Mouse (Mus musculus): ENCODE results near the gene Ncoa5. TPM values are rescaled to one million over a fixed set of nuclear protein-coding genes. Genes with fewer than 3 reads are reported as not detected.

Ncoa5 gene
- total RNA-seq (2017), result 43.5 and 44.9 TPM in 2 replicates

DNA sequence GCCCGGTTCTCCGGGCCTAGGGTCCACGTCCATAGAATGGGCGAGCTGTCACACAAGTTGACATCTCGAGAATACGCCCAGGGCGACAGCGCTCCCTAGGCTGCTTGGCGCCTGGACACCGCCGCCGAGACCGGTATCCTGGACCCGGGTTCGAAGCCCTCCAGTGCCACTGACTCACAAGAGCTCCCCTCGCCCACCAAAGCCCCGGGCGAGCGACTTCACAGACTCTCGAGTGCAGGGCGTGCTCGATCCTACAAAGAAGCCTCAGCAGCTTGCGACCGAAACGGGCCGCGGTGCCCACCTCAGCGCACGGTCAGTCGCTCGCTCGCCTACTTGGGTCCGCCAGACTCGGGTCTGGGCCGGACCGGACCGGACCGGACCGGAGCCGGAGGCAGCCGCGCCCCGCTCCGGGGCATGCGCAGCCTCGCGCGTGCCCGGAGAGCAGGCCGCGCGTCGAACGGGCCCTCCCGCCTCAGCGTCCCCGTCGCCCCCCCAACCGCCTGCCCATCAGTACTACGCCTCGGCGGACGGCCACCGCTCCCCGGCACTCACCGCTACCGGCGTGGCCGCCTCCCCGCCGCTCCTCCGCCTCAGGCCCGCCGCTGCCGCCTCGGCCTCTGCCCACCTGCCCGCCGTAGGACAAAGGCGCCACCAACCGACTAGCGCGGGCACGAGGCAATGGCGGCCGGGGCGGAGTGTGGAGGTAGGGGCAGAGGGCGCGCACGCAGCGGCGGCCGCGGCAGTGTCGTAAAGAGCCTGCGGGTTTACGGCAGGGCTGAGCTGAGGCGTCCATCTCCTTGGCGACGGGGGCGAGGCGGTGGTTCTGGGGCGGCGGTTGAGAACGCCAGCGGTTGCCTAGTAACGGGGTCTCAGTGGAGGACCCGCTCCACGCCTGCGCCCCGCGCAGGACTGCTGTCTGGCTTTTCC, at the start of gene Ncoa5:
Ncoa5 (minus strand) TSS at position 737 of the 927 bp plus-strand sequence.
- ATAC-seq (replicated peaks; ENCODE audit: low read depth, poor library complexity, severe bottlenecking), result peak; percentile 98

DNA sequence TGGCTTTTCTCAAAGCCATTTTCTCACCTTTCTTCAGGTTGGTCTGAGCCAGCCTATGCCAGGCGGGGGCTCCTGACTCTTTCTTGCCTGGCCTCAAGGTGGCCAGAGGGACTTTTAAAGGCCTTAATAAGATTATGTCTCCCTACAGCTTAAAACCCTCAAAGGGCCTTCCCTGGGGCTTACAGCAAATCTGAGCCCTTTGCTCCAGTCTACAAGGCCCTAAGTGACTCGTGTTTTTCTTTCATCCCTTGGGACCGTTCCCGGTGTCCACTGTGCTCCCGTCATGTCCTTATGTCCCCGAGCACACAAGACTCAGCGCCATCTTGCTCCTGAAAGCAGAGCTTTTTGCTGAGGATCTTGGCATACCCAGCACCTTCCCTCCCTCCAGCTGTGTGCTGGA, 46.6 kb upstream of the Ncoa5 start:
- ATAC-seq (replicated peaks; ENCODE audit: low read depth, poor library complexity, severe bottlenecking), result no peak

GRCm38 (mm10) chr2:165080657-165081056, 46.0 kb upstream of the Ncoa5 start:
- ATAC-seq (replicated peaks; ENCODE audit: low read depth, poor library complexity, severe bottlenecking), result no peak

DNA sequence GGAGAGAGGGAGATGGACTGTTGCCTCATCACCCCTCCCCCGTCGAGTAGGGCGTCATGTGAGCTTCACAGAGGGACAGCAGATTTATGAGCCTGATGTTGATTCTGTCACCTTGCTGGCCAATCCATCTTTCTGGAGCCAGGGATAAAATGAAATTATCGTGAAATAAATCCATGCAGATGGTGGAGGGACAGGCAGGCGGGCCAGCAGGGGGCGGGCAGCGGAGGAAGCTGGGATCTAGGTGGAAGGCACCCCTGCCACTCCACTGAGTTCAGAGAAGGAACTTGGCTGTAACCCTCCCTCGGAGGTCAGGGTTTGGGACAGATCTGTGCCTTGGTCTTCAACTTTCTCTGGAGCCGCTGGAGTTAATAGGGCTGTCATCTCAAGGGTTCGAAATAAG, 43.9 kb upstream of the Ncoa5 start:
- no peak for ATAC-seq (replicated peaks; ENCODE audit: low read depth, poor library complexity, severe bottlenecking)

DNA sequence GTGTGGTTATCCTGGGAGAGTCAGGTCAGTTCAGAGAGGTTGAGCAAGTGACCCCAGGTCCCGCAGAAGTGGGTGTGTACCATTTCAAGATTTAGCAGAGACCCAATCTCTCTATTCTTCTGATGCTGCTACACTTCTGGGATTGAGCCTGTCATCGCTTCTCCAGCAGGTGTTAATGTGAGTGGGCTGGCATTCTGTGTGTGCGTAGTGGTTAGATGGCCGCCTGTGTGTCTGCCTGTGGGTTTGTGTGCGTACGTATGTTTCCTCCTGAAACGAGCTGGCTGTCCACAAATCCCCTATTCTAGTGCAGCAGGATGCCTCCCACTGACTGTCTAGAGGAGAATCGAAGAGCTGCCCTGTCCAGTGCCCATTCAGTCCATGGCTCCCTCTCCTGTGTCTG, 43.4 kb upstream of the Ncoa5 start:
- ATAC-seq (replicated peaks; ENCODE audit: low read depth, poor library complexity, severe bottlenecking), result no peak

GRCm38 (mm10) chr2:165077055-165077454, 42.4 kb upstream of the Ncoa5 start:
- ATAC-seq (replicated peaks; ENCODE audit: low read depth, poor library complexity, severe bottlenecking), result no peak

GRCm38 (mm10) chr2:165074937-165075336, 40.3 kb upstream of the Ncoa5 start:
- ATAC-seq (replicated peaks; ENCODE audit: low read depth, poor library complexity, severe bottlenecking), result peak; percentile 88

DNA sequence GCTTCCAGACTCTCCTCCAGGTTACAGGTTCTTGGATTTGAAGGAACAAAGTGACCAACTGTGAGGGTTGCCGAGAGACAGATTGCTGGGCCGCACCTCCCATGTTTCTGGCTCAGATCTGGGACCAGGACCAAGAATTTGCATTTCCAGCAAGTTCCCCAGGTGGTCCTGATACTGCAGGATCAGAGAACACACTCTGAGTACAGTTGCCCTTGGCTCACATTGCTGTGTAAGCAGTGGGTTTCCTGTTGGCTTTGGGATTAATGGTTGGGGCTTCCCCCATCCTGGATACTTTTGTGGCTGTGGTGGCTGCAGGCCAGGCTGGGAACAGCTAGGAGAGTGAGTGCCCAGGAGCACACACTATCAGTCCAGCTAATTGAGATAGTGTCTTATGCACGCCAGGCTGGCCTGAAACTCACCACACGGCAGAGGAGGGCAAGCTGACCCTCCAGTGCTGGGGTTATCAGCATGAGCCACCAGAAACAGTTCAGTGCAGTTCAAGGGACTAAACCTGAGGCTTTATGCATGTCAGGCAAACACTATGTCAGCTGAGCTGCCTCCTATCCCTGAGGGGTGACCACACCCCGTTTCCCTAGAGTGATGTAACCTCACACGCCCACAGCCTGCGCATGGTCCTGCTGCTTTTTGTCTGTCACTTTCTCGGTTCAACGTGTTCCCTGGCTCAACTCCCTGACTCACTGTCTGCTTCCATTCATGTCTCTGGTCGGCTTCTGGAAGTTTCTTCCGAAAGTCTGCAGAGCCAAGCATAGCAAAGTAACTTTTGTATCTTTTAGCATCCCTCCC, 39.6 kb upstream of the Ncoa5 start:
- ATAC-seq (replicated peaks; ENCODE audit: low read depth, poor library complexity, severe bottlenecking), result no peak

GRCm38 (mm10) chr2:165073381-165073781, 38.7 kb upstream of the Ncoa5 start:
- ATAC-seq (replicated peaks; ENCODE audit: low read depth, poor library complexity, severe bottlenecking), result no peak

- peak; percentile 53 for ATAC-seq (replicated peaks; ENCODE audit: low read depth, poor library complexity, severe bottlenecking)
Observed at GRCm38 (mm10) chr2:165070096-165070816, 35.6 kb upstream of the Ncoa5 start.

DNA sequence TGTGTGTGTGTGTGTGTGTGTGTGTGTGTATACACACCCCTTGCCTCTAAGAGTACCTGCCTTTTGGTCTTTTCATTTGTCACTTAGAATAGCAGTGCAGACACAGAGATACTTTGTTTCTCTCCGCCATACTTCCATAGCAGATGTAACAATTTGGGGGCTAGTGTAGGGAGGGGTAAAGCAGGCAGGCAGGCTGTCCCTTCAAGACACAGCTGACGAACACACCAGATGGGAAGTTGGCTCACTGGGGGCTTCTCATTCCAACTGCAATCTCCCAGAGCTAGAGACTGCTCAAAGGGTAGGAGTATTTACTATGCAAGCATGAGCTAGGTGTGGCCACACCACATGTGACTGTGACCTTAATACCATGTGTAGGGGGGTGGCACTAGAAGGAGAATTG, 34.1 kb upstream of the Ncoa5 start:
- ATAC-seq (replicated peaks; ENCODE audit: low read depth, poor library complexity, severe bottlenecking), result no peak

GRCm38 (mm10) chr2:165064489-165064888, 29.8 kb upstream of the Ncoa5 start:
- ATAC-seq (replicated peaks; ENCODE audit: low read depth, poor library complexity, severe bottlenecking), result no peak

GRCm38 (mm10) chr2:165061638-165062433, 27.2 kb upstream of the Ncoa5 start:
- no peak for ATAC-seq (replicated peaks; ENCODE audit: low read depth, poor library complexity, severe bottlenecking)

GRCm38 (mm10) chr2:165059961-165060360, 25.3 kb upstream of the Ncoa5 start:
- ATAC-seq (replicated peaks; ENCODE audit: low read depth, poor library complexity, severe bottlenecking), result no peak

- ATAC-seq (replicated peaks; ENCODE audit: low read depth, poor library complexity, severe bottlenecking), result no peak
Observed at GRCm38 (mm10) chr2:165056377-165057085, 21.9 kb upstream of the Ncoa5 start.

- ATAC-seq (replicated peaks; ENCODE audit: low read depth, poor library complexity, severe bottlenecking), result no peak
Observed at GRCm38 (mm10) chr2:165055905-165056304, 21.2 kb upstream of the Ncoa5 start.

- peak; percentile 52 for ATAC-seq (replicated peaks; ENCODE audit: low read depth, poor library complexity, severe bottlenecking)
Observed at GRCm38 (mm10) chr2:165054888-165055852, 20.5 kb upstream of the Ncoa5 start, which contains the start of gene Cd40. Cd40 (plus strand) TSS chr2:165055627.

- ATAC-seq (replicated peaks; ENCODE audit: low read depth, poor library complexity, severe bottlenecking), result no peak
Observed at GRCm38 (mm10) chr2:165051566-165051965, 16.9 kb upstream of the Ncoa5 start.
